Mouse (Mus musculus): ENCODE measurements around the gene RPS10-NUDT3. TPM values are rescaled to one million over a fixed set of nuclear protein-coding genes. Genes with fewer than 3 reads are reported as not detected.
"Not testable (repeated sequence)": the region's sequence is repeated elsewhere in the genome, so short reads cannot be mapped to it uniquely, and the experiment has no call there.

RPS10-NUDT3 gene
- polyA plus RNA-seq, 1 experiment from 2014 or later = not detected

- no peak overlapping the region for H3K27ac ChIP-seq
- DNase-seq (ENCODE audit: low spot score) = no peak
- H3K4me3 ChIP-seq = no peak overlapping the region
- H3K4me1 ChIP-seq = peaks cover 27% of the 10 kb centered on the region
- no peaks in the 10 kb centered on the region for H3K9me3 ChIP-seq (replicated peaks)
- no peaks in the 10 kb centered on the region for H3K36me3 ChIP-seq
- 51% methylated on average over 10 of the region's 10 CpGs for WGBS
- peaks cover 49% of the 10 kb centered on the region for H3K27me3 ChIP-seq (ENCODE audit: low read depth, poor library complexity, severe bottlenecking)
These were observed 18.4 kb upstream of the RPS10-NUDT3 start for GRCm38 (mm10) chr17:27653253-27653959.

GRCm38 (mm10) chr17:27652046-27652790 is 17.2 kb upstream of the RPS10-NUDT3 start:
- no peak overlapping the region for H3K4me3 ChIP-seq
- no peaks in the 10 kb centered on the region for H3K9me3 ChIP-seq (replicated peaks)
- no peak overlapping the region for H3K27ac ChIP-seq
- H3K4me1 ChIP-seq = peaks cover 25% of the 10 kb centered on the region
- 89% methylated on average over 23 of the region's 23 CpGs for WGBS
- peaks cover 43% of the 10 kb centered on the region for H3K27me3 ChIP-seq (ENCODE audit: low read depth, poor library complexity, severe bottlenecking)
- no peak for DNase-seq (ENCODE audit: low spot score)
- H3K36me3 ChIP-seq = no peaks in the 10 kb centered on the region

GRCm38 (mm10) chr17:27650586-27650985 is 15.6 kb upstream of the RPS10-NUDT3 start:
- H3K36me3 ChIP-seq = no peaks in the 10 kb centered on the region
- H3K27me3 ChIP-seq (ENCODE audit: low read depth, poor library complexity, severe bottlenecking) = peaks cover 27% of the 10 kb centered on the region
- no peak overlapping the region for H3K27ac ChIP-seq
- 76% methylated on average over 13 of the region's 13 CpGs for WGBS
- no peaks in the 10 kb centered on the region for H3K9me3 ChIP-seq (replicated peaks)
- no peak overlapping the region for H3K4me3 ChIP-seq
- peaks cover 20% of the 10 kb centered on the region for H3K4me1 ChIP-seq
- no peak for DNase-seq (ENCODE audit: low spot score)

DNA sequence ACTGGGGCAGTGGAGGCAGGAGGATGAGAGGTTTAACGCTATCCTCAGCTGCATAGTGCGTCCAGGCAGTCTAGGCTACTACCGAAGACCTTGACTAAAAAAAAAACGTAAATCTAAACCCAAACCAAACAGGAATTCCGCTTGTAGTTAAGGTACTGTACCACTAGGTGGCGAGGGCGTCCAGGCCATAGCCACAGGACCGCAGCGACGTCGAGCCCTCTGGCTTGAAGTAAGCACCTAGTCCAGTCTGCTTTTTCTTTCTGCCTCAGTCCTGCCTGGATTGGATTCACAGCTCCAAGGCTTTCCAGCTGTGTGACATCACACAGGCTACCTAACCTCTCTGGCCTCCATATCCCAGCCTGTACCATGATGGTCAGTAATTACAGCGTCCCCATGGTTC is 15.1 kb upstream of the RPS10-NUDT3 start:
- Histone ChIP-seq H3K4me3 (no peak overlapping the region), H3K9me3 (replicated peaks) (no peaks in the 10 kb centered on the region), H3K27ac (no peak overlapping the region), H3K27me3 (ENCODE audit: low read depth, poor library complexity, severe bottlenecking) (peaks cover 22% of the 10 kb centered on the region), H3K4me1 (peaks cover 18% of the 10 kb centered on the region), H3K36me3 (no peaks in the 10 kb centered on the region)
- WGBS = 14% methylated on average over 12 of the region's 12 CpGs
- DNase-seq (ENCODE audit: low spot score) = peak; percentile 75

GRCm38 (mm10) chr17:27645807-27646206 is 10.8 kb upstream of the RPS10-NUDT3 start:
- 37% methylated on average over 7 of the region's 7 CpGs for WGBS
- Histone ChIP-seq H3K4me1 (peaks cover 24% of the 10 kb centered on the region), H3K27me3 (ENCODE audit: low read depth, poor library complexity, severe bottlenecking) (no peaks in the 10 kb centered on the region), H3K9me3 (replicated peaks) (no peaks in the 10 kb centered on the region), H3K36me3 (no peaks in the 10 kb centered on the region), H3K4me3 (no peak overlapping the region), H3K27ac (no peak overlapping the region)
- no peak for DNase-seq (ENCODE audit: low spot score)

GRCm38 (mm10) chr17:27644572-27644971 is 9.6 kb upstream of the RPS10-NUDT3 start:
- H3K27me3 ChIP-seq (ENCODE audit: low read depth, poor library complexity, severe bottlenecking) = no peaks in the 10 kb centered on the region
- 47% methylated on average over 2 of the region's 2 CpGs for WGBS

DNA sequence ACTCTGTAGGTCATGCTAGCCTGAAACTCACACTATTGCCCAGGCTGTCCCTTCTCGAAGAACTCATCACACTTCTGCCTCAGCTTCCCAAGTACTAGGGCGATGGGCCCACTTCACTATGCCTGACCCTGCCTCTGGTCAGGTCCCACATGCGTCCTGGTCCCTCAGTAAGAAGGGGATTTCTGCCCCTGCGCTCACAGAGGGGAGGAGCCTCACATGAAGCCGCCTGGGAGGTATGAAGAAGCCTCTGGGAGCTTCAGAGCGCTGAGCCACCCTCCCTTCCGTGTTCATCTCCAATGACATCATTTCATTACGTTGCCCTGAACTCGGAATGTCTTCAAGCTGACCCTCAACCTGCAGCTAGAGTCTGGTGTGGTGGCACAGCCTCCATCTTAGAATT is 8.7 kb upstream of the RPS10-NUDT3 start:
- Histone ChIP-seq H3K4me3 (no peak overlapping the region), H3K27ac (no peak overlapping the region), H3K9me3 (replicated peaks) (no peaks in the 10 kb centered on the region), H3K27me3 (ENCODE audit: low read depth, poor library complexity, severe bottlenecking) (no peaks in the 10 kb centered on the region), H3K36me3 (no peaks in the 10 kb centered on the region), H3K4me1 (peaks cover 24% of the 10 kb centered on the region)
- DNase-seq (ENCODE audit: low spot score) = no peak
- WGBS = 87% methylated on average over 9 of the region's 9 CpGs

More at GRCm38 (mm10) chr17:27644572-27644971, 9.6 kb upstream of the RPS10-NUDT3 start:
- H3K36me3 ChIP-seq = no peaks in the 10 kb centered on the region
- H3K9me3 ChIP-seq (replicated peaks) = no peaks in the 10 kb centered on the region
- no peak for DNase-seq (ENCODE audit: low spot score)
- H3K4me3 ChIP-seq = no peak overlapping the region
- H3K4me1 ChIP-seq = peaks cover 24% of the 10 kb centered on the region
- no peak overlapping the region for H3K27ac ChIP-seq

GRCm38 (mm10) chr17:27643101-27643500 is 8.1 kb upstream of the RPS10-NUDT3 start:
- Histone ChIP-seq H3K27me3 (ENCODE audit: low read depth, poor library complexity, severe bottlenecking) (no peaks in the 10 kb centered on the region), H3K36me3 (no peaks in the 10 kb centered on the region), H3K4me3 (no peak overlapping the region), H3K9me3 (replicated peaks) (no peaks in the 10 kb centered on the region), H3K27ac (no peak overlapping the region; the same call in 1 of the 2 replicates), H3K4me1 (peaks cover 24% of the 10 kb centered on the region)
- no peak for DNase-seq (ENCODE audit: low spot score)
- 30% methylated on average over 6 of the region's 6 CpGs for WGBS

DNA sequence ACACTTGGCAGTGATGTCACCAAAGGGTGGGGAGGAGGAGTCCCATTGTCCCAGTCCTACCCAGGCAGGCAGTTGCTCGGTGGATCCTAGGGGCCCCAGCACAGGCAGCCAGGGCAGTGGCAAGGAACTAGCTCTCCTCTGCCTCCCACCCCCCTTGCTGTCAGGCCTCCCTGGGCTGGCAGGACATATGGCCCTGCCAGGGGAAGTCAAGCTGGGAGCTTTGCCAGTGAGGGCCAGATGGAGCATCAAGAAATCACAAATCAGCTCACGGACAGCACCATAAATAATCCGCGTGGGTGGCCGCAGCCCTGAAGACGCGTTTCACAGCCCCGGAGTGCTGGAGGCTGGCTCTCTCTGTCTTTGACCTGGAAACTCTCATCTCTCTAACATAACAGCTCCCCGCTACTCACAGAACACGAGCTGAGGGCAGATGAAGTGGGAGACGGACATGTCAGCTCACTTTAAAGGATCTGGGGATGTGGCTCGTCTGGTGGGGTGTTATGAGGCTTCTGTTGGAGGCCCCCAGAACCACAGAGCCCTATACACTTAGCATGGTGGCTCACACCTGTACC is 7.6 kb upstream of the RPS10-NUDT3 start:
- no peak for DNase-seq (ENCODE audit: low spot score)
- Histone ChIP-seq H3K27me3 (ENCODE audit: low read depth, poor library complexity, severe bottlenecking) (no peaks in the 10 kb centered on the region), H3K36me3 (no peaks in the 10 kb centered on the region), H3K9me3 (replicated peaks) (no peaks in the 10 kb centered on the region), H3K4me1 (peaks cover 24% of the 10 kb centered on the region), H3K4me3 (no peak overlapping the region), H3K27ac (peak overlapping the region; percentile 46)
- 9% methylated on average over 12 of the region's 12 CpGs for WGBS

DNA sequence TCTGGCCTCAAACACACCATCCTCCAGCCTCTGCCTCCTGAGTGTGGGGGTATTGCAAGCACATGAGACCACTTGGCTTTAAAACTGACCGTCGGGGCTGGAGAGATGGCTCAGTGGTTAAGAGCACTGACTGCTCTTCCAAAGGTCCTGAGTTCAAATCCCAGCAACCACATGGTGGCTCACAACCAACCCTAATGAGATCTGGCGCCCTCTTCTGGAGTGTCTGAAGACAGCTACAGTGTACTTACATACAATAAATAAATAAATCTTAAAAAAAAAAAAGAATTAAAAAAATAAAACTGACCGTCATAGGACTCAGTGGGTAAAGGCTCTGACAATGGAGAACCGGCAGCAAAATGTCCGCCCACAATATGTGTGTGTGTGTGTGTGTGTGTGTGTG is 4.8 kb upstream of the RPS10-NUDT3 start:
- WGBS = 90% methylated on average over 6 of the region's 6 CpGs
- not testable (repeated sequence) for H3K9me3 ChIP-seq (replicated peaks); H3K27ac ChIP-seq; H3K4me3 ChIP-seq; DNase-seq (ENCODE audit: low spot score); H3K27me3 ChIP-seq (ENCODE audit: low read depth, poor library complexity, severe bottlenecking); H3K36me3 ChIP-seq
- H3K4me1 ChIP-seq = peaks cover 23% of the 10 kb centered on the region

DNA sequence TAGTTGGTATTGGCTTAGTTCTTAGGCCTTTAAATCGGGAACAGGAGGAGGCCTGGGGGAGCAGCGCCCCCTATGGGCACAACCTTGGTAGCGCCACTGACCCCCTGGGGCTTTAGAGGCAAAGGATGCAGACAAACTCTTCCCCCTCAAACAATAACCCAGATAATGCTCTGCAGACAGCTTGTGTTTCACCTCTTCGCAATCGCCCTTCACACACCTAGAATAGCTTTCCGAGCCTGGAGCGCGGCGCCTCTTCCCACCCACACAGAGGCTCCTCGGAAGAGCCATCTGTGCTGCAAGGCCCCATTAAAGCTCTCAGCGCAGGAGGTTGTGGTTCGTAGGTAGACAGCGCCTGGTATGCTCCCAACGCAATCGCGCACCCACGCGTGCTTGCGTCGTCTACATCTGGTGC is 3.9 kb upstream of the RPS10-NUDT3 start:
- Histone ChIP-seq H3K27me3 (ENCODE audit: low read depth, poor library complexity, severe bottlenecking) (no peaks in the 10 kb centered on the region), H3K4me3 (no peak overlapping the region), H3K27ac (no peak overlapping the region), H3K36me3 (peaks cover 8% of the 10 kb centered on the region), H3K4me1 (peaks cover 24% of the 10 kb centered on the region), H3K9me3 (replicated peaks) (no peaks in the 10 kb centered on the region)
- no peak for DNase-seq (ENCODE audit: low spot score)
- 81% methylated on average over 20 of the region's 20 CpGs for WGBS

- DNase-seq (ENCODE audit: low spot score) = no peak
- Histone ChIP-seq H3K4me1 (peaks cover 29% of the 10 kb centered on the region), H3K36me3 (peaks cover 24% of the 10 kb centered on the region), H3K27ac (no peak overlapping the region), H3K4me3 (no peak overlapping the region), H3K27me3 (ENCODE audit: low read depth, poor library complexity, severe bottlenecking) (no peaks in the 10 kb centered on the region), H3K9me3 (replicated peaks) (no peaks in the 10 kb centered on the region)
- 74% methylated on average over 9 of the region's 9 CpGs for WGBS
These were observed 2.3 kb upstream of the RPS10-NUDT3 start for GRCm38 (mm10) chr17:27637333-27637732.

All from limb, embryonic 10.5 days (tissue).